Mouse (Mus musculus): ENCODE measurements around the gene Rnf5. TPM values are rescaled to one million over a fixed set of nuclear protein-coding genes. Genes with fewer than 3 reads are reported as not detected.

Rnf5 gene
- polyA plus RNA-seq, 1 experiment from 2014 or later, result 328 TPM

DNA sequence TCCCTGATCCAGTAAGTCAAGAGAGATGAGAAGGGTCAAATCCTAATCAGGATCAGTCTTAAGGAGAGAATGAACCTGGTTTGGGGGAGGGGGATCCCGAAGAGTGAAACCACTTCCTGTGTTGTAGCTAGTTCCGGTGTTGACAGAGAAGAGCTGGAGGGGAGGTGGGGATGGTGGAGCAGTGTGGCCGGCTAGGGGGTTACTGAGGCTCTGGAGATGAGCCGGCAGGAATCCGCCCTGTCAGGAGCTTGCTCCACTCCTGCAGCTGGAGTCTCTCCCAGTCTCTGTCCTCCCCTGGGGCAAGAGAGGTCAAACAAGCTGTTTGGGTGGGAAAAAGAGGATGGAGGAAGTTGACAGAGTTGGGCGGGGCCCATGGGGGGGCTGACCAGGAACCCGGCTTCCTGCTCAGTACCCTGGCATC, 13.8 kb downstream of the Rnf5 start, which contains the start of gene Gpsm3:
Gpsm3 (plus strand) TSS at position 126 of the 421 bp plus-strand sequence.
- ATAC-seq, result no peak
- Histone ChIP-seq H3K27me3 (replicated peaks; ENCODE audit: control insufficient read depth, insufficient read depth, low read length) (no peaks in the 10 kb centered on the region), H3K27ac (ENCODE audit: low read length) (no peak within 1 kb of the TSS), H3K9ac (replicated peaks; ENCODE audit: low read depth, low read length) (no peak within 1 kb of the TSS), H3K4me1 (replicated peaks; ENCODE audit: control insufficient read depth, insufficient read depth, low read length) (peaks cover 50% of the 10 kb centered on the region), H3K4me3 (replicated peaks; ENCODE audit: low read length) (no peak within 1 kb of the TSS), H3K36me3 (ENCODE audit: control insufficient read depth, insufficient read depth) (no peaks in the 10 kb centered on the region), H3K9me3 (ENCODE audit: control insufficient read depth, low read length) (no peaks in the 10 kb centered on the region), H3K4me2 (ENCODE audit: low read length) (no peak within 1 kb of the TSS)
- WGBS, result 51% methylated on average over 7 of the region's 7 CpGs

- H3K9ac ChIP-seq (replicated peaks; ENCODE audit: low read depth, low read length), result no peak overlapping the region
- WGBS, result 49% methylated on average over 7 of the region's 7 CpGs
- H3K27me3 ChIP-seq (replicated peaks; ENCODE audit: control insufficient read depth, insufficient read depth, low read length), result no peaks in the 10 kb centered on the region
- no peak overlapping the region for H3K4me3 ChIP-seq (replicated peaks; ENCODE audit: low read length)
- no peaks in the 10 kb centered on the region for H3K9me3 ChIP-seq (ENCODE audit: control insufficient read depth, low read length)
- no peaks in the 10 kb centered on the region for H3K36me3 ChIP-seq (ENCODE audit: control insufficient read depth, insufficient read depth)
- ATAC-seq, result no peak
- peaks cover 45% of the 10 kb centered on the region for H3K4me1 ChIP-seq (replicated peaks; ENCODE audit: control insufficient read depth, insufficient read depth, low read length)
- H3K27ac ChIP-seq (ENCODE audit: low read length), result no peak overlapping the region
- no peak overlapping the region for H3K4me2 ChIP-seq (ENCODE audit: low read length)
These were observed 14.3 kb downstream of the Rnf5 start for GRCm38 (mm10) chr17:34589206-34589605.

- Histone ChIP-seq H3K27me3 (replicated peaks; ENCODE audit: control insufficient read depth, insufficient read depth, low read length) (no peaks in the 10 kb centered on the region), H3K9ac (replicated peaks; ENCODE audit: low read depth, low read length) (no peak overlapping the region), H3K27ac (ENCODE audit: low read length) (no peak overlapping the region), H3K4me1 (replicated peaks; ENCODE audit: control insufficient read depth, insufficient read depth, low read length) (peaks cover 40% of the 10 kb centered on the region), H3K4me2 (ENCODE audit: low read length) (no peak overlapping the region; the same call in 1 of the 2 replicates), H3K4me3 (replicated peaks; ENCODE audit: low read length) (no peak overlapping the region), H3K9me3 (ENCODE audit: control insufficient read depth, low read length) (no peaks in the 10 kb centered on the region), H3K36me3 (ENCODE audit: control insufficient read depth, insufficient read depth) (no peaks in the 10 kb centered on the region)
- 54% methylated on average over 3 of the region's 3 CpGs for WGBS
- ATAC-seq, result no peak
These were observed 14.7 kb downstream of the Rnf5 start for GRCm38 (mm10) chr17:34588767-34589166.

- peak overlapping the region; percentile 85 for H3K4me3 ChIP-seq (replicated peaks; ENCODE audit: low read length)
- no peak for ATAC-seq
- peaks cover 31% of the 10 kb centered on the region for H3K4me1 ChIP-seq (replicated peaks; ENCODE audit: control insufficient read depth, insufficient read depth, low read length)
- H3K4me2 ChIP-seq (ENCODE audit: low read length), result peak overlapping the region; percentile 91
- H3K9ac ChIP-seq (replicated peaks; ENCODE audit: low read depth, low read length), result peak overlapping the region; percentile 94
- H3K9me3 ChIP-seq (ENCODE audit: control insufficient read depth, low read length), result no peaks in the 10 kb centered on the region
- no peaks in the 10 kb centered on the region for H3K27me3 ChIP-seq (replicated peaks; ENCODE audit: control insufficient read depth, insufficient read depth, low read length)
- H3K27ac ChIP-seq (ENCODE audit: low read length), result peak overlapping the region; percentile 100
- WGBS, result 3% methylated on average over 19 of the region's 19 CpGs
- H3K36me3 ChIP-seq (ENCODE audit: control insufficient read depth, insufficient read depth), result no peaks in the 10 kb centered on the region
These were observed 15.7 kb downstream of the Rnf5 start for GRCm38 (mm10) chr17:34587814-34588213.

GRCm38 (mm10) chr17:34587423-34587811, 16.1 kb downstream of the Rnf5 start:
- under 1% methylated on average over 48 of the region's 50 CpGs for WGBS

DNA sequence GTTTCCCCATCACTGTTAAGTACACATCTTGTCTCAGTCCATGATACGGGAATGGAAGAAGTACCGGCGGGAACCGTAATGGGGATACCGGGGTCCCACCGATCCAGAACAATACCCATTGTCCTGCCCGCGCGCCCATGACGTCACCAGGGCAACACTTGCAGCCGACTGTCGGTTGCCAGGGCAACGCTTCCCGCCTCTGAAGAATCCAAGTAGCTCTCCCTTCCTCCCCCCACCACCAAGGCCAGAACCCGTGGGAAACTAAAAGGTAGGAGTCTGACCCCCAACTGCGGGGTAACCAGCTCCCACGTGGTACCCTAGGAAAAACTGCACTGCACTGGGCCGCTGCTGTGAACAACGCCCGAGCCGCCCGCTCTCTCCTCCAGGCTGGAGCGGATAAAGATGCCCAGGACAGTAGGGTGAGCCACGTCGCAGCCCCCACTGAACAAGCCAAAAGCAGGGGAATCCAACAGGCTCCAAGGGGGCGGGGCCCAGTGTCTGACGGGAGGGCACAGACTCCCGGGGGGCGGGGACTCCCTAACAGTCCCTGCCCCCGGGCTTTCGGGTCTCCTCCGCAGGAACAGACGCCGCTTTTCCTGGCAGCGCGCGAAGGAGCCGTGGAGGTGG, 16.6 kb downstream of the Rnf5 start:
- H3K27ac ChIP-seq (ENCODE audit: low read length), result peak overlapping the region; percentile 100
- no peaks in the 10 kb centered on the region for H3K36me3 ChIP-seq (ENCODE audit: control insufficient read depth, insufficient read depth)
- peak overlapping the region; percentile 94 for H3K9ac ChIP-seq (replicated peaks; ENCODE audit: low read depth, low read length)
- ATAC-seq, result peak; percentile 81
- H3K4me1 ChIP-seq (replicated peaks; ENCODE audit: control insufficient read depth, insufficient read depth, low read length), result peaks cover 30% of the 10 kb centered on the region
- WGBS, result under 1% methylated on average over 38 of the region's 38 CpGs
- no peaks in the 10 kb centered on the region for H3K9me3 ChIP-seq (ENCODE audit: control insufficient read depth, low read length)
- peak overlapping the region; percentile 85 for H3K4me3 ChIP-seq (replicated peaks; ENCODE audit: low read length)
- no peaks in the 10 kb centered on the region for H3K27me3 ChIP-seq (replicated peaks; ENCODE audit: control insufficient read depth, insufficient read depth, low read length)
- peak overlapping the region; percentile 91 for H3K4me2 ChIP-seq (ENCODE audit: low read length)

More at GRCm38 (mm10) chr17:34587423-34587811, 16.1 kb downstream of the Rnf5 start:
- peak overlapping the region; percentile 100 for H3K27ac ChIP-seq (ENCODE audit: low read length)
- ATAC-seq, result peak; percentile 85
- peaks cover 30% of the 10 kb centered on the region for H3K4me1 ChIP-seq (replicated peaks; ENCODE audit: control insufficient read depth, insufficient read depth, low read length)
- H3K36me3 ChIP-seq (ENCODE audit: control insufficient read depth, insufficient read depth), result no peaks in the 10 kb centered on the region
- H3K4me3 ChIP-seq (replicated peaks; ENCODE audit: low read length), result peak overlapping the region; percentile 85
- peak overlapping the region; percentile 91 for H3K4me2 ChIP-seq (ENCODE audit: low read length)
- H3K9ac ChIP-seq (replicated peaks; ENCODE audit: low read depth, low read length), result peak overlapping the region; percentile 94
- H3K27me3 ChIP-seq (replicated peaks; ENCODE audit: control insufficient read depth, insufficient read depth, low read length), result no peaks in the 10 kb centered on the region
- no peaks in the 10 kb centered on the region for H3K9me3 ChIP-seq (ENCODE audit: control insufficient read depth, low read length)

DNA sequence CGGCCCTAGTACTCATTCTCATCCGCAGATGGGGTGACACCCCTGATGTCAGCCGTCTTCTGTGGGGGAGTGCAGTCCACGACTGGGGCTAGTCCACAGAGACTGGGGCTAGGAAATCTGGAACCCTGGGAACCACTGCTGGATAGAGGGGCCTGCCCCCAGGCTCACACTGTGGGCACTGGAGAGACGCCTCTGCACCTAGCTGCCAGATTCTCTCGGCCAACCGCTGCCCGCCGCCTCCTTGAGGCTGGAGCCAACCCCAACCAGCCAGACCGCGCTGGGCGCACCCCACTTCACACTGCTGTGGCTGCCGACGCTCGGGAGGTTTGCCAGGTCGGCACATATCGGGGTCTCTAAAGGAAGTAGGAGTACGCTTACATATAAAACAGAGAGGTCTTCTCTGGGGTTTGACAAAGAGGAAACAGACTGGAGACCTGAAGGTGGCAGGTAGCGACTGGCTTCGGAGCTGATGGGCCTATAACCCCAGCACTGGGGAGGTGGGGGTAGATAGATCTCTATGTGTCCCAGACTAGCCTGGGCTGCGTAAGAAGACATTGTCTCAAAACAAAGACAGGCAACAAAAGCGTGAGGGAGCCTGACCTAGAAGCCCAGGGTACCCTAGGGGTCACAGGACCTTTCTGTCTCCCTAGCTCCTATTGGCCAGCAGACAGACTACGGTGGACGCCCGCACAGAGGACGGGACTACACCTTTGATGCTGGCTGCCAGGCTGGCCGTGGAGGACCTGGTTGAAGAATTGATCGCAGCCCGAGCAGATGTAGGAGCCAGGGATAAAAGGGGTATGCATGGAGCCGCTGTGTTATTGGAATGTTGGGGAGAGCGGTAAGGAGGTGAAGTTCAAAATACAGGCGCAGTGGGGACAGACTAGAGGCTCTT, 17.4 kb downstream of the Rnf5 start:
- 12% methylated on average over 32 of the region's 32 CpGs for WGBS
- Histone ChIP-seq H3K4me2 (ENCODE audit: low read length) (peak overlapping the region; percentile 91), H3K9me3 (ENCODE audit: control insufficient read depth, low read length) (no peaks in the 10 kb centered on the region), H3K27me3 (replicated peaks; ENCODE audit: control insufficient read depth, insufficient read depth, low read length) (no peaks in the 10 kb centered on the region), H3K4me3 (replicated peaks; ENCODE audit: low read length) (peak overlapping the region; percentile 85), H3K36me3 (ENCODE audit: control insufficient read depth, insufficient read depth) (no peaks in the 10 kb centered on the region), H3K4me1 (replicated peaks; ENCODE audit: control insufficient read depth, insufficient read depth, low read length) (peaks cover 24% of the 10 kb centered on the region), H3K27ac (ENCODE audit: low read length) (peak overlapping the region; percentile 100), H3K9ac (replicated peaks; ENCODE audit: low read depth, low read length) (peak overlapping the region; percentile 94)
- ATAC-seq, result peak; percentile 1; the same call in 1 of the 2 replicates

DNA sequence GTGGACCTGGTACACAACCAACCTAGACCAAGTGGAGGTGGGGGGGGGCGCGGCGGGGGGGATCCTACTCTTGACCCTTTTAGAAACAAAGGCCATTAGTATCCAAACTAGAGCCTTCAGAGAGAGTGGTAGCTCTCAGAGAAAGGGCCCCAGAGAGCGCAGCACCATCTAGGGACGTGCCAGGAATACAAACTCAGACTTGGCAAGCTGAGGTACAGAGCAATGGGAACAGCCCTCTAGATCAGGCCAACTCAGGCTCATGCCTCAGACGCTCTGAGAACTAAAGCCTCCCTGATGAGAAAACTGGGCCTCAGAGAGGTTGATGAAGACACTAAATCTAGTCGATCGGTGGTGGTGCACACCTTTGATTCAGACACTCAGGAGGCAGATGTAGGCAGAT, 18.4 kb downstream of the Rnf5 start:
- 83% methylated on average over 8 of the region's 8 CpGs for WGBS
- Histone ChIP-seq H3K27ac (ENCODE audit: low read length) (no peak overlapping the region), H3K4me1 (replicated peaks; ENCODE audit: control insufficient read depth, insufficient read depth, low read length) (peaks cover 18% of the 10 kb centered on the region)

DNA sequence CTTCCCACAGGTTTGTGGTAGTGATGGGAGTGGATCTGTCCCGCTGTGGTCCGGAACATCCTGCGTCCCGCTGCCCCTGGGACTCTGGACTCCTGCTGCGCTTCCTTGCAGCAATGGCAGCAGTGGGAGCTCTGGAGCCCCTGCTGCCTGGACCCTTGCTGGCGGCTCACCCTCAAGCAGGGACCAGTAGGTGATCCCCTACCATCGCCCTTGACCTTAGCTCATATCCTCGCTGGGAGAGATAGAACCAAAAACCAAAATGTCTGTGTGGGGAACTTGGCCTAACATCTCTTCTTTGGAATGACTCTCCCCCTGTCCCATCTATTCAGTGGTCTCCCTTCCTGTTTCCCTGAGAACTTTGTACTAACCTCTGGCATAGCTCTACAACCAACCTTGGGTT, 19.7 kb downstream of the Rnf5 start:
- no peak for ATAC-seq
- H3K27me3 ChIP-seq (replicated peaks; ENCODE audit: control insufficient read depth, insufficient read depth, low read length), result no peaks in the 10 kb centered on the region
- H3K4me3 ChIP-seq (replicated peaks; ENCODE audit: low read length), result no peak overlapping the region
- H3K9me3 ChIP-seq (ENCODE audit: control insufficient read depth, low read length), result no peaks in the 10 kb centered on the region
- no peak overlapping the region for H3K27ac ChIP-seq (ENCODE audit: low read length)
- no peaks in the 10 kb centered on the region for H3K36me3 ChIP-seq (ENCODE audit: control insufficient read depth, insufficient read depth)
- H3K4me2 ChIP-seq (ENCODE audit: low read length), result no peak overlapping the region
- peaks cover 18% of the 10 kb centered on the region for H3K4me1 ChIP-seq (replicated peaks; ENCODE audit: control insufficient read depth, insufficient read depth, low read length)
- no peak overlapping the region for H3K9ac ChIP-seq (replicated peaks; ENCODE audit: low read depth, low read length)
- 89% methylated on average over 8 of the region's 8 CpGs for WGBS

More for the DNA sequence above, 18.4 kb downstream of the Rnf5 start:
- H3K9ac ChIP-seq (replicated peaks; ENCODE audit: low read depth, low read length), result no peak overlapping the region
- no peak for ATAC-seq
- H3K4me2 ChIP-seq (ENCODE audit: low read length), result no peak overlapping the region
- H3K4me3 ChIP-seq (replicated peaks; ENCODE audit: low read length), result no peak overlapping the region
- no peaks in the 10 kb centered on the region for H3K27me3 ChIP-seq (replicated peaks; ENCODE audit: control insufficient read depth, insufficient read depth, low read length)
- no peaks in the 10 kb centered on the region for H3K36me3 ChIP-seq (ENCODE audit: control insufficient read depth, insufficient read depth)
- H3K9me3 ChIP-seq (ENCODE audit: control insufficient read depth, low read length), result no peaks in the 10 kb centered on the region

Measured in forebrain, embryonic 16.5 days (tissue).